Mouse (Mus musculus) right cerebral cortex, postnatal 14 days (tissue): ENCODE measurements at regions not wholly inside any gene's neighbourhood (a gene's known extent, or its start where the extent isn't known, plus 50 kb on each side); places are given as distances from the start of the nearest gene placed in this dataset.

Source experiments
- DNase-seq: peaks from one replicate; pipeline ENCODE4 v3.0.0; 2022

DNA sequence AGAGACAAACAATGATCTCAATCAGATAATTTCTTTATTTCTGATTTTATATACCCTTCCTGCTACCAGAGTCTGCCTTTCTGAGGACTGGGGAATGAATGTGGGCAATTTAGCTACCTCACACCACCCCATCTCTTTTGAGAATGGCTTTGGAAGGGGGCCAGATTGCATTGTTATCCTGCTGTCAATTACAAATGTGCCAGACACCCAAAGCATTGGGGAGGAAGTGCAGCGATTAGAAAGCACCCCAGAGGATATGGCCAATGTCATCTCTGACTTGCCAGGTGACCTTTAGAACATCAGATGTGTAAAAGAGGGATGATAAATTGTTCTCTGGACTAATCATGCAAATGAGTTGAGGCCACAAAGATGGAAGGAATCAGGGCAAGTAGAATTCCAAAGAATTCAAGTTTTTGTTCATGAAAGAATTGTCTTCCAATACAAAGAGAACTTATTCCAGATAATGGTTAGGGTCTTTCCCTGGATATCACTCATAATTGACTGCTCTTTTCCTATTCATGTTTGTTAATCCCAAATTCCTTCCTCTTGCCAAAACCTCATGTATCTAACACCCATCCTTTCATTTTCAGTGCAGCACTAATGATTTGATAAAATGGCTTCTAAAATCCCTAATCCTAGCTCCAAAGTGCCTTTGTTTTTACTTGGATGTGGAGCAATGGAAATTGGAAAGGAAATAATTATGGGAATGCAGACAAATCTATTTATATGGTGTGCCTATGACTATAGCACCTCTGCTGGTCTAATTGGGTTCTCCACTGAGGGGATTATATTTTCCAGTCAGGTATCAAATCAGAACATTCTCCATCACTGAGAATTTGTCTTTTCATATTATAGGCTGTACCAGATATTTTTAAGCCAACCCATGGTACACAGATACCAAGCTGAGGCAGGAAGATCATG, 89.1 kb upstream of the Chl1 start:
- no peak for DNase-seq

DNA sequence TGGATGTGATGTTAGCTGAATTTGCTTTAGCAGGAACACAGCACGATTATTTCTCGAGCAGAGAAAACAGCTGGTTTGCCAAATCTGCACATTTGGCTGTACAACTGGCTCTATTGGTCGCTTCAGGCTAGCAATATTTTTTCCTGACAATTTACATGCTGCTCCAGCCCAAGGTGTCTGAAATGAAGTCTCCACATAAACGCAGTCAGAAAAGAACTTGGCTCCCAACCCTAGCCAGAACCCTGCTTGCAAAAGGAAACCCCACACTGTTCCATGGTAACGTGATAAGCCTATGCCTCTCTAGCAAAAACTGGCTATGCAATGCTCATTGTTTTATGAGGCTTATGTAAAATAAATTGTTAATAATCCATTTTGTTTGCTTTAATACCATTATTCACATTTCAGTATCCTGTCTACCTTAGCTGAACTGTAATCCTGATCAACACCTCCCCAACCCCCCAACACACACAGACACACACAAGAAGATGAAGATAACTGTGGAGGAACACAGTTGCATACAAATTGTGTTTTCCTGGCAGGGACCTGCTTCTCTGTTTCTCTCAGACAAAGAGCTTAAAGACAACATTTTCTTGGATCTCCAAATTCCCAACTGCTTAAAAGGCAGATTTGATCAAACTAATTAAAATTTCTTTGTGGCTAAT, 79.3 kb upstream of the Chl1 start:
- DNase-seq: no peak

DNA sequence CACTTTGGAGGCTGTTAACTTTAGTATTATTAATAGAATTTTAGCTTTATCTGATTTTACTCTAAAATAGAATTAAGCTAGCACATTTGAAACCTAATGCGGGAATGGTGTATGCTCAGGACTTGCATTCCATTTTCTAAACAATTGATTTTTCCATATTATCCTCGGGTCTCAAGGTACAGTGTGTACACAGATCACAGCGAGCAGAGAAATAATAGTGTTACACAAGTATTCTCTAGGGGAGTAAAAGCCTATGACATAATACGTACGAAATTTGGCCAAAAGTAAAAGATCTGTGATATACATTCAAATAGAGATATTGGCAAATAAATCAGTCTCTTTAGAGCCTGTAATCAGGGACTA, 78.8 kb upstream of the Chl1 start:
- DNase-seq: no peak
